18 mouse cellular contexts compared by ENCODE assay signal in the genomic region with DNA sequence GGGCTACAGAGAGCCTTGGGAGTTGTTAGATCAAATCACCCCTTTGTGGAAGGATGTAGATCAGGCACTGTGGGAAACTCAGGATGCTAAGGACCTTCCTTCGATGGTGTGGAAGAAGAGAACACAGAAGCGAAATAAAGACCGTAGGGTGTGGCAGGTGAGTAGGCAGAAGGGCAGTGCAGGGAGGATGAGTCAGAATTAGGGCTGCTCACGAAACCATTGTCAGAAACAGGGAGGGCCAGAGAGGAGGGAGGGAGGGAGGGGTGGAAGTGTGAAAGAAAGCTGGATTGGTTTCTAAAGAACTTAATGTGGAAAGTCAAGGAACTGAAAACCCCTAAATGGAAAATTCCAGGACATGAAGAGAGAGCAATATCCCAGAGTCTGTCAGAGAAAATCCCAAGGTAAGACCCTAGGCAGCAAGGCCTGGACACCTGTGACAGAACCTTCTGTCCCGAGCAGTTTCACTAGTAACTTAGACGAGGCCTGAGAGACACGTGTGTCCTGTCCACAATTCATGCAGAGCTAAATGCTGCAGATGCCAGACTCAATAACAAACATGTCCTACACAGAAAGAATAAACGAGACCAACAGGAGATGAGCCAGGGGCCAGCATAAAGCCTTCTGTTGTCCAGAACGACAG. TPM values are rescaled to one million over a fixed set of nuclear protein-coding genes. Genes with fewer than 3 reads are reported as not detected.
"Had no signal": no experiment of that assay in that cellular context is flagged by ENCODE, and none has a peak within 500 bp of the region (broad histone marks: within the 10 kb centered on the region; RNA-seq: fewer than 3 reads in every experiment).

No protein-coding gene starts in this region.

- H3K4me1 ChIP-seq: midbrain, embryonic 12.5 days had no signal

- H3K27me3 ChIP-seq: limb, embryonic 12.5 days; midbrain, embryonic 12.5 days had no signal

- H3K9ac ChIP-seq: limb, embryonic 12.5 days; liver, embryonic 15.5 days; midbrain, embryonic 12.5 days had no signal

- DNase-seq: kidney, adult 9 months; kidney, postnatal 36 days; layer of hippocampus, adult 9-11 months; layer of hippocampus, postnatal 36 days; liver; lung, adult 2 months; lung, postnatal 36 days; right cerebral cortex, postnatal 14 days; thymus, postnatal 4 days had no signal

- H3K36me3 ChIP-seq: limb, embryonic 12.5 days; liver, embryonic 15.5 days; midbrain, embryonic 12.5 days had no signal

- H3K9me3 ChIP-seq: limb, embryonic 12.5 days; liver, embryonic 15.5 days; midbrain, embryonic 12.5 days had no signal

- H3K27ac ChIP-seq: kidney, postnatal 0 days; limb, embryonic 12.5 days; liver, embryonic 15.5 days; midbrain, embryonic 12.5 days; stomach, postnatal 0 days had no signal

- H3K4me2 ChIP-seq: limb, embryonic 12.5 days; liver, embryonic 15.5 days; midbrain, embryonic 12.5 days had no signal

- H3K4me3 ChIP-seq: limb, embryonic 12.5 days; liver, embryonic 15.5 days; midbrain, embryonic 12.5 days had no signal

- ATAC-seq: lung, postnatal 0 days; midbrain, embryonic 16.5 days had no signal

RNA-seq across cellular contexts. Expression of a gene that starts 39.0 kb away (rescaled TPM):
- total RNA-seq: layer of hippocampus, adult 18-20 months; layer of hippocampus, postnatal 36 days; left cerebral cortex, postnatal 36 days had no signal
- polyA plus RNA-seq: limb, embryonic 12.5 days; liver, embryonic 15.5 days; lung, postnatal 0 days; stomach, postnatal 0 days had no signal
